Mouse (Mus musculus) v-Abl transformed pro-B cells (cell line): ENCODE measurements at regions not wholly inside any gene's neighbourhood (a gene's known extent, or its start where the extent isn't known, plus 50 kb on each side); places are given as distances from the start of the nearest gene placed in this dataset.

ENCODE experiments used
- in situ Hi-C, 2 experiments: fragments of 400-800 bp; cut with MboI; formaldehyde crosslinking; loops; one replicate each; pipeline ENCODE4 v1.15.1; 2025; ENCODE audit not compliant: unreplicated experiment in 2 of 2

GRCm38 (mm10) chr7:79201246-79201645 is 52.4 kb upstream of the Mfge8 start:
- in situ Hi-C loops, result no loop called here

DNA sequence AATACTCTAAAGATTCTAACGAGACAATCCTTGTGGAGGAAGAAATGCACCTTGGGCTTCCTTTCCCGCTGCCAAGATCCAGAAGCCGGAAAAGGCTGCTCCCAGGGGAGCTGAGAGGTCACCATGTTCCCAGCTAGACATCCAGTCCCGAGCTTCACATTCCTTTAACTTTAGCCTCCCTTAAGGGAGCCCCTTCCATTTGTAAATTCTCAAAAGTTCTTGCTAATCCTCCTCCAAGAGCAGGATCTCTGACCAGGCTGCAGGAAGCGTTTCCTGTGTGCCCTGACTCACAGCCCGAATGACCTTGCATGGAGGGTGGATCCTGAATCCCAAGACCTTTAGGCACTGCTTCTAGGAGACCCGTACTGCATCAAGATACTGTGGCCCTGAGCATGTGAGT is 53.5 kb upstream of the Mfge8 start:
- in situ Hi-C loops, result no loop called here

DNA sequence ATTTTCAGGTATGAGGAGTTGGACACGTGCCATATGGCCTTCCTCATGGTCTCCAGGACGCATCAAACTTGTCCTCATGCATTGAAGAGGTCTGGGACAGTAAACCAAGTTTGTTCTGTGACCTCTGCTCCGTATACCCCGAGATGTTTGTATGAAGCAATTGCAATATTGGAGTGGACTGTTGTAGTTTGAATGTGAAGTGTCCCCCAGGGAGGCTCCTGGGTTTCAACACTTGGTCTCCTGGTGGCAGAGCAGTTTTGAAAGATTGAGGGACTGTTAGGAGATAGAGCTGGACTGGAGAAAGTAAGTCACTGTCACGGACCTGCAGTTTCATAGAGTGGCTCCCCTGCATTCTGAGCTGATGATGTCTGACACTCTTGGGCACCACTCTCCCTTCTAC is 54.6 kb upstream of the Mfge8 start:
- in situ Hi-C loops, result no loop called here

DNA sequence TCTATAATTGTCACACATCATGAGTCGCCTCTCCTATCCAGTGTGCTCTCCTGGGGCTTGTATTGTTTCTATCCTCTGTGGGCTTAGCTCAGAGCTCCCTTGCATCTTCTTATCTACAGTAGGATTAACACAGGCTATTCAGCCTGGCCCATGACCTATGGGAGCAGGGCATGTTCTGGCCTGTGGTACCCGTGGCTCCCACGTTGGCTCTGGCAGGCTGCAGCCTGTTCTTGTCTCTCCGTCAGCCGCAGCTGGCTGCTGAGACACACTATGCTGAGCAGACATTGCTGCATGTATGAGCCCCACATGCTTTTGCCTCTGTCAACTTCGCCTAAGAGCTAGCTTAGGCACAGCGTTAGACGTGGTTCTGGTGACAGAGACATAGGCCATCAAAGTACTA is 58.3 kb upstream of the Mfge8 start:
- in situ Hi-C loops, result no loop called here

- in situ Hi-C loops, result no loop called here
Observed at GRCm38 (mm10) chr7:79210376-79211215, 61.7 kb upstream of the Mfge8 start.

DNA sequence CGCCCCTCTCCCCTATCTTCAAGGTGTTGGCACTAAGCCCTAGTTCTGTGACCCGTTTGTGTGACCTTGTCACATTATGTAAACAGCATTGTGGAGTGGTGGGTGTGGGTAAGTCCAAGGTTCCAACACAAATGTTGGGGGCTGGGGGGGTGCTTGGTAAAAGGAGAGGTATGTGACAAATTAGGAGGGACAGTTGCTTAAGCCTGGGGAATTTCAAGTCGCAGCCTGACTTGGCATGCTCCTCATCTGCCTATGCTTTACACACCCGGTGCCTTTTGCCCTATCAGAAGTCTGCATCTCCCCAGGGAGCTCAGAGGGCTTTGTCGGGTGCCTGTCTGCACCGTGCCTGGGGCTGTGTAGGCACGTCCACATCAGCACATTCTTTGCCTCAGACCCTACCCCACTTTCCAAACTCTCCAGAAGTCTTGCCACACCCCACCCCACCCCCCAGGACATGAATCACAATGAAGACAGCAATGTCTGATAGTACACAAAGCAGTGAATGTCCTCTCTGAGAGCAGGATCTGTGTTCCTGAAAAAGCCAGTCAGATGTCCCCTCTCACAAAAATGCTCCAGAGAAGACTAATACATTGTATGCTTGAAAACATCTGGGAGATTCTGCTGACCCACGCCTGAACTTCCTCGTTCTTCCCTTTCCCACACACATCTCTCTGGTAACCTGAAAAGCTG is 61.6 kb upstream of the Abhd2 start:
- in situ Hi-C loops, result no loop called here

- in situ Hi-C loops, result no loop called here
Observed at GRCm38 (mm10) chr7:79212231-79212630, 60.8 kb upstream of the Abhd2 start.

- in situ Hi-C loops, result no loop called here
Observed at GRCm38 (mm10) chr7:79215001-79215400, 58.0 kb upstream of the Abhd2 start.

DNA sequence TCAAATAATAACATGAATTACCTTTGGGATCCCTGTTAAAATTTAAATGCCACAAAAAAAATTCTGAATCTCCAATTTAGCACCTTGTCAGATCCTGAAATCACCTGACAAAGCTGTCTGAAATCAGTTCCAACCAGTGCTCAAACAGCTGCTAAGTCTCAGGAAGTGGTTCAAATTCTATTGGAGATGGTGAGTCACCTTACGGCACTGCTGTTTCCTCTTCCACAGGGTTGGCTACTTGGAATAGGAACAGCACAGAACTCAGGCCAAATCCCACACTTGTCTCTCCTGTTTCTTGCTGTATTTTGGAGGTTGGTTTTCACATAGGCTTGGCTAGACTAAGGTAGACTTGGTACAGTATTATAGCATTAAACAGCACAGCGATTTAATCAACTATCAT is 55.8 kb upstream of the Abhd2 start:
- in situ Hi-C loops, result no loop called here

GRCm38 (mm10) chr7:79222626-79223335 is 50.2 kb upstream of the Abhd2 start:
- in situ Hi-C loops, result loop anchor here in 1 of 2 experiments (10.0 kb wide), 2 partner anchors 298 to 418 kb away; no protein-coding TSS in a partner anchor
